Mouse (Mus musculus): ENCODE results near the gene Gm49510.

GRCm38 (mm10) chr15:78928539-78928938 lies 29.1 kb downstream of the Gm49510 start:
- no peak for TF ChIP-seq ZC3H11A (IDR thresholded peaks at IDR 0.05; ENCODE audit: low read depth, low read length)
- TF ChIP-seq CTCF (conservative IDR thresholded peaks at IDR 0.05 in 1 of 2, IDR thresholded peaks at IDR 0.05 in 1 of 2; ENCODE audit: low read depth in 2 of 2, low read length in 2 of 2), result no peak
- TF ChIP-seq GABPA (IDR thresholded peaks at IDR 0.05; ENCODE audit: insufficient replicate concordance, low read depth, low read length), result no peak
- TF ChIP-seq POLR2A (IDR thresholded peaks at IDR 0.05; ENCODE audit: low read depth, low read length), result no peak
- no peak for TF ChIP-seq EP300 (IDR thresholded peaks at IDR 0.05; ENCODE audit: low read length)
- TF ChIP-seq UBTF (IDR thresholded peaks at IDR 0.05; ENCODE audit: low read depth, low read length), result no peak
- no peak for TF ChIP-seq ELF1 (IDR thresholded peaks at IDR 0.05; ENCODE audit: low read depth, low read length)
- no peak for TF ChIP-seq HCFC1 (IDR thresholded peaks at IDR 0.05; ENCODE audit: low read depth, low read length)
- TF ChIP-seq CHD2 (IDR thresholded peaks at IDR 0.05; ENCODE audit: low read length), result no peak
- no peak for TF ChIP-seq USF1 (IDR thresholded peaks at IDR 0.05; ENCODE audit: low read depth, low read length)
- TF ChIP-seq KAT2A (IDR thresholded peaks at IDR 0.05; ENCODE audit: insufficient replicate concordance, low read length), result no peak
